Mouse (Mus musculus) MEL (cell line): Measurements from ENCODE around the gene Ano6.

Experiments used
- EP300 ChIP-seq, 2 experiments: IDR thresholded peaks; 2 replicates each; pipeline ENCODE4 v1.6.1; 2011; ENCODE audit warnings: improper control_type of control experiment in 2 of 2, low read length in 2 of 2, low read depth in 1 of 2, mild to moderate bottlenecking in 1 of 2
- ETS1 ChIP-seq: IDR thresholded peaks from 2 replicates; pipeline ENCODE4 v1.6.1; 2012; ENCODE audit warnings: low read depth, mild to moderate bottlenecking, inconsistent platforms, low read length, improper control_type of control experiment, moderate library complexity
- GATA1 ChIP-seq: IDR thresholded peaks from 2 replicates; pipeline ENCODE4 v1.6.1; 2011; ENCODE audit warnings: low read depth, low read length, improper control_type of control experiment
- MAX ChIP-seq: IDR thresholded peaks from 2 replicates; pipeline ENCODE4 v1.6.1; 2011; ENCODE audit warnings: low read length, improper control_type of control experiment
- POLR2A ChIP-seq, 2 experiments: IDR thresholded peaks; 2 replicates each; pipeline ENCODE4 v1.6.1; 2011 to 2012; ENCODE audit warnings: low read length in 2 of 2, mild to moderate bottlenecking in 2 of 2, control low read depth in 1 of 2, improper control_type of control experiment in 1 of 2, low read depth in 1 of 2, moderate library complexity in 1 of 2; ENCODE audit not compliant: control insufficient read depth in 1 of 2, insufficient read depth in 1 of 2, poor library complexity in 1 of 2
- RAD21 ChIP-seq: IDR thresholded peaks from 2 replicates; pipeline ENCODE4 v1.6.1; 2011; ENCODE audit warnings: mild to moderate bottlenecking, low read depth, low read length, improper control_type of control experiment
- TBP ChIP-seq: IDR thresholded peaks from 2 replicates; pipeline ENCODE4 v1.8.0; 2011; ENCODE audit warnings: low read depth, low read length, improper control_type of control experiment
- TCF12 ChIP-seq: IDR thresholded peaks from 2 replicates; pipeline ENCODE4 v1.6.1; 2014; ENCODE audit warnings: low read depth, mild to moderate bottlenecking, inconsistent platforms, low read length, improper control_type of control experiment, moderate library complexity
- ZMIZ1 ChIP-seq: IDR thresholded peaks from 2 replicates; pipeline ENCODE4 v1.6.1; 2012; ENCODE audit warnings: low read depth, mild to moderate bottlenecking, inconsistent platforms, low read length, improper control_type of control experiment, moderate library complexity

- no peak for TF ChIP-seq RAD21
- TF ChIP-seq POLR2A (IDR thresholded peaks at IDR 0.05; ENCODE audit: control insufficient read depth in 1 of 2, insufficient read depth in 1 of 2, low read depth in 1 of 2, low read length in 2 of 2, poor library complexity in 1 of 2) = peak in 1 of 2 experiments; percentile 45; a peak in 1 of 4 replicates
- no peak for TF ChIP-seq MAX
- TF ChIP-seq ETS1 = no peak
- TF ChIP-seq GATA1 = no peak
- TF ChIP-seq TBP = no peak; the same call in 1 of the 2 replicates
- TF ChIP-seq ZMIZ1 = no peak
- TF ChIP-seq EP300 (IDR thresholded peaks at IDR 0.05; ENCODE audit: low read depth in 1 of 2, low read length in 2 of 2) = no peak
- TF ChIP-seq TCF12 = no peak
Measured at GRCm38 (mm10) chr15:95791141-95791791, 623 bp downstream of the Ano6 start.
